Comparison of ENCODE assay signal across 18 mouse cellular contexts in genomic region chr15:99531146-99531545, GRCm38 (mm10). TPM values are rescaled to one million over a fixed set of nuclear protein-coding genes. Genes with fewer than 3 reads are reported as not detected.
DNase-seq lines count a peak whose midpoint lies in the region; ATAC-seq and TF ChIP-seq lines count a peak whose summit lies in the region.
"Had no signal": no experiment of that assay in that cellular context is flagged by ENCODE, and none has a peak within 500 bp of the region (broad histone marks: within the 10 kb centered on the region; RNA-seq: fewer than 3 reads in every experiment).

No protein-coding gene starts in this region.

- H3K9me3 ChIP-seq in kidney, embryonic 15.5 days (replicated peaks) = no peaks in the 10 kb centered on the region
- H3K9me3 ChIP-seq in forebrain, postnatal 0 days (ENCODE audit: low read length) = no peaks in the 10 kb centered on the region
- no peaks in the 10 kb centered on the region for H3K9me3 ChIP-seq in hindbrain, embryonic 10.5 days
- H3K9me3 ChIP-seq: lung, embryonic 15.5 days had no signal

- no peak overlapping the region for H3K4me2 ChIP-seq in kidney, embryonic 15.5 days
- no peak overlapping the region for H3K4me2 ChIP-seq in forebrain, postnatal 0 days (ENCODE audit: low read depth)
- H3K4me2 ChIP-seq: heart, embryonic 11.5 days; liver, embryonic 11.5 days; lung, embryonic 15.5 days had no signal

- H3K9ac ChIP-seq in kidney, embryonic 15.5 days = no peak overlapping the region
- no peak overlapping the region for H3K9ac ChIP-seq in forebrain, postnatal 0 days
- H3K9ac ChIP-seq: lung, embryonic 15.5 days had no signal

- H3K4me1 ChIP-seq in kidney, adult 2 months (ENCODE audit: control insufficient read depth, insufficient read depth, low read length) = no peaks in the 10 kb centered on the region
- H3K4me1 ChIP-seq in kidney, embryonic 15.5 days = peaks cover 24% of the 10 kb centered on the region
- H3K4me1 ChIP-seq in forebrain, postnatal 0 days (ENCODE audit: insufficient read depth) = 0 out of 2 replicates have a peak, but pooled peaks cover 8% of the 10 kb centered on the region
- peaks cover 33% of the 10 kb centered on the region for H3K4me1 ChIP-seq in hindbrain, embryonic 10.5 days (replicated peaks)

- ATAC-seq in kidney, embryonic 15.5 days (replicated peaks; ENCODE audit: low FRiP score) = no peak
- ATAC-seq in forebrain, postnatal 0 days = no peak
- ATAC-seq: intestine, embryonic 16.5 days; Patski had no signal

- DNase-seq in kidney, adult 2 months = peak; percentile 5
- DNase-seq in R1 (ENCODE audit: low read depth, low spot score) = peak; percentile 23
- peak; percentile 51 to 64 for DNase-seq in cerebellum, postnatal 25 days
- peak; percentile 32 for DNase-seq in thymus, postnatal 25 days
- DNase-seq in B cell, adult 2 months = no peak
- DNase-seq in forebrain, postnatal 0 days = no peak
- DNase-seq in hindbrain, embryonic 10.5 days (ENCODE audit: low spot score) = no peak
- DNase-seq: adrenal gland, adult 2 months; gastrocnemius, postnatal 14 days; right cerebral cortex, postnatal 14 days had no signal

- no peaks in the 10 kb centered on the region for H3K27me3 ChIP-seq in kidney, adult 2 months (replicated peaks; ENCODE audit: control insufficient read depth, insufficient read depth, low read length)
- H3K27me3 ChIP-seq in kidney, embryonic 15.5 days = peaks cover 36% of the 10 kb centered on the region
- no peaks in the 10 kb centered on the region for H3K27me3 ChIP-seq in forebrain, postnatal 0 days (ENCODE audit: insufficient read depth, low read length)
- H3K27me3 ChIP-seq in hindbrain, embryonic 10.5 days (ENCODE audit: insufficient read depth, poor library complexity, severe bottlenecking) = peaks cover 39% of the 10 kb centered on the region
- H3K27me3 ChIP-seq: Patski had no signal

- no peaks in the 10 kb centered on the region for H3K36me3 ChIP-seq in kidney, adult 2 months (ENCODE audit: control insufficient read depth, insufficient read depth, low read length)
- no peaks in the 10 kb centered on the region for H3K36me3 ChIP-seq in kidney, embryonic 15.5 days
- H3K36me3 ChIP-seq in forebrain, postnatal 0 days (ENCODE audit: insufficient read depth) = no peaks in the 10 kb centered on the region
- no peaks in the 10 kb centered on the region for H3K36me3 ChIP-seq in hindbrain, embryonic 10.5 days
- H3K36me3 ChIP-seq: lung, embryonic 15.5 days had no signal

- no peak overlapping the region for H3K4me3 ChIP-seq in kidney, adult 2 months (ENCODE audit: insufficient read depth, low read depth, low read length)
- H3K4me3 ChIP-seq in kidney, embryonic 15.5 days (replicated peaks) = no peak overlapping the region
- no peak overlapping the region for H3K4me3 ChIP-seq in forebrain, postnatal 0 days (ENCODE audit: low read depth, low read length)
- no peak overlapping the region for H3K4me3 ChIP-seq in hindbrain, embryonic 10.5 days
- H3K4me3 ChIP-seq: lung, embryonic 15.5 days had no signal

- WGBS in kidney, adult 2 months = 25% methylated on average over 6 of the region's 6 CpGs
- WGBS in kidney, embryonic 15.5 days = 32% methylated on average over 6 of the region's 6 CpGs
- WGBS in forebrain, postnatal 0 days = 30% methylated on average over 6 of the region's 6 CpGs
- 40% methylated on average over 6 of the region's 6 CpGs for WGBS in hindbrain, embryonic 10.5 days

- TF ChIP-seq CTCF in kidney, adult 2 months (conservative IDR thresholded peaks at IDR 0.05; ENCODE audit: insufficient read depth, insufficient read length, low read depth, low read length) = no peak
- no peak for TF ChIP-seq CTCF in forebrain, postnatal 0 days (IDR thresholded peaks at IDR 0.05; ENCODE audit: low read depth)

- TF ChIP-seq POLR2A in kidney, adult 2 months (IDR thresholded peaks at IDR 0.05; ENCODE audit: low read depth, low read length) = no peak

- no peak overlapping the region for H3K27ac ChIP-seq in kidney, adult 2 months (ENCODE audit: insufficient read depth, low read depth, low read length)
- H3K27ac ChIP-seq in kidney, embryonic 15.5 days = no peak overlapping the region
- no peak overlapping the region for H3K27ac ChIP-seq in forebrain, postnatal 0 days (ENCODE audit: low read depth, low read length)
- no peak overlapping the region for H3K27ac ChIP-seq in hindbrain, embryonic 10.5 days
- H3K27ac ChIP-seq: lung, embryonic 15.5 days had no signal

RNA-seq across cellular contexts. Expression of gene Faim2, which starts 3.2 kb away (rescaled TPM):
- polyA plus RNA-seq in kidney, adult 2 months (2012; rRNA removed) = 0.43 and 1.3 TPM in 2 replicates
- 0.30 and 1.1 TPM in 2 replicates for polyA plus RNA-seq in kidney, embryonic 15.5 days (2015; fragmentation: Nextera tagmentation; extraction: Ambion mirVana)
- total RNA-seq in forebrain, postnatal 0 days (2014; rRNA removed) = 19.2 and 25.6 TPM in 2 replicates
- polyA plus RNA-seq in forebrain, postnatal 0 days (2015; fragmentation: Nextera tagmentation; extraction: Ambion mirVana) = 44.6 and 57.4 TPM in 2 replicates
- 0.63 and 1.1 TPM in 2 replicates for polyA plus RNA-seq in hindbrain, embryonic 10.5 days (2016; fragmentation: Nextera tagmentation; extraction: Ambion mirVana)

RNA-seq across cellular contexts. Expression of gene Aqp2, which starts 47.7 kb away (rescaled TPM):
- polyA plus RNA-seq in kidney, adult 2 months (2012; rRNA removed) = 741 and 818 TPM in 2 replicates
- polyA plus RNA-seq in kidney, embryonic 15.5 days (2015; fragmentation: Nextera tagmentation; extraction: Ambion mirVana) = 42.5 and 66.2 TPM in 2 replicates
- not detected in 2 replicates for total RNA-seq in forebrain, postnatal 0 days (2014; rRNA removed)
- polyA plus RNA-seq in forebrain, postnatal 0 days (2015; fragmentation: Nextera tagmentation; extraction: Ambion mirVana) = not detected in 2 replicates
- not detected in 2 replicates for polyA plus RNA-seq in hindbrain, embryonic 10.5 days (2016; fragmentation: Nextera tagmentation; extraction: Ambion mirVana)
- total RNA-seq: gastrocnemius, postnatal 14 days; layer of hippocampus, adult 18-20 months had no signal
- polyA plus RNA-seq: heart, embryonic 11.5 days; hindbrain, embryonic 11.5 days; intestine, embryonic 16.5 days; liver, embryonic 11.5 days; Patski had no signal

RNA-seq across cellular contexts. Expression of gene Bcdin3d, which starts 56.6 kb away (rescaled TPM):
- polyA plus RNA-seq in kidney, adult 2 months (2012; rRNA removed) = 5.8 and 7.0 TPM in 2 replicates
- polyA plus RNA-seq in kidney, embryonic 15.5 days (2015; fragmentation: Nextera tagmentation; extraction: Ambion mirVana) = 15.6 and 17.3 TPM in 2 replicates
- 12.1 and 17.5 TPM in 2 replicates for total RNA-seq in forebrain, postnatal 0 days (2014; rRNA removed)
- polyA plus RNA-seq in forebrain, postnatal 0 days (2015; fragmentation: Nextera tagmentation; extraction: Ambion mirVana) = 12.8 and 15.7 TPM in 2 replicates
- 19.3 and 20.2 TPM in 2 replicates for polyA plus RNA-seq in hindbrain, embryonic 10.5 days (2016; fragmentation: Nextera tagmentation; extraction: Ambion mirVana)

RNA-seq across cellular contexts. Expression of gene Aqp5, which starts 59.4 kb away (rescaled TPM):
- 0.66 and 1.6 TPM in 2 replicates for polyA plus RNA-seq in kidney, adult 2 months (2012; rRNA removed)
- polyA plus RNA-seq in kidney, embryonic 15.5 days (2015; fragmentation: Nextera tagmentation; extraction: Ambion mirVana) = 1.5 and 2.6 TPM in 2 replicates
- total RNA-seq in forebrain, postnatal 0 days (2014; rRNA removed) = 0.46 and 0.76 TPM in 2 replicates
- 0.59 and 0.64 TPM in 2 replicates for polyA plus RNA-seq in forebrain, postnatal 0 days (2015; fragmentation: Nextera tagmentation; extraction: Ambion mirVana)
- polyA plus RNA-seq in hindbrain, embryonic 10.5 days (2016; fragmentation: Nextera tagmentation; extraction: Ambion mirVana) = 0.46 and 1.6 TPM in 2 replicates
- total RNA-seq: gastrocnemius, postnatal 14 days; layer of hippocampus, adult 18-20 months had no signal

Comparison
In these comparisons a context has a peak if more than half of its experiments do, and no peak if none do; other contexts are left out.
1. DNase-seq: peak in kidney, adult 2 months (single experiment), R1 (single experiment), cerebellum, postnatal 25 days (2 of 2) and thymus, postnatal 25 days (single experiment); none in B cell, adult 2 months (0 of 2), forebrain, postnatal 0 days (single experiment) and hindbrain, embryonic 10.5 days (single experiment).
2. RNA of gene Faim2, which starts 3.2 kb away (polyA plus RNA-seq): 44.6 to 57.4 TPM in forebrain, postnatal 0 days; 0.43 to 1.3 TPM in kidney, adult 2 months, 0.30 to 1.1 TPM in kidney, embryonic 15.5 days and 0.63 to 1.1 TPM in hindbrain, embryonic 10.5 days; every median in the first group is over 10 times any median in the second.
3. RNA of gene Aqp2, which starts 47.7 kb away (polyA plus RNA-seq): 741 to 818 TPM in kidney, adult 2 months and 42.5 to 66.2 TPM in kidney, embryonic 15.5 days; not detected in forebrain, postnatal 0 days and not detected in hindbrain, embryonic 10.5 days; every median in the first group is over 10 times any median in the second.